Mouse (Mus musculus) erythroblast, embryonic 14.5 days (primary cell): Measurements from ENCODE around the gene Cenpm. TPM values are rescaled to one million over a fixed set of nuclear protein-coding genes. Genes with fewer than 3 reads are reported as not detected.

Source experiments
- H3K27me3 ChIP-seq: 2 replicates; pipeline ENCODE4 v1.6.1; 2012; ENCODE audit warnings: inconsistent platforms; ENCODE audit not compliant: control insufficient read depth
- H3K36me3 ChIP-seq: 2 replicates; pipeline ENCODE4 v1.6.1; 2012; ENCODE audit warnings: mild to moderate bottlenecking, inconsistent platforms; ENCODE audit not compliant: control insufficient read depth
- H3K4me1 ChIP-seq: 2 replicates; pipeline ENCODE4 v1.6.1; 2012; ENCODE audit warnings: inconsistent platforms; ENCODE audit not compliant: control insufficient read depth
- H3K4me3 ChIP-seq: replicated peaks from 2 replicates; pipeline ENCODE3; 2012; ENCODE audit warnings: moderate library complexity, mild to moderate bottlenecking, inconsistent platforms
- H3K9me3 ChIP-seq: 2 replicates; pipeline ENCODE4 v1.6.1; 2012; ENCODE audit warnings: low read length, inconsistent platforms, mixed read lengths; ENCODE audit not compliant: control insufficient read depth
- GATA1 ChIP-seq: IDR thresholded peaks from 2 replicates; pipeline ENCODE4 v1.6.1; 2012; ENCODE audit warnings: low read length, inconsistent platforms, mixed read lengths
- TAL1 ChIP-seq: IDR thresholded peaks from 3 replicates; pipeline ENCODE4 v1.6.1; 2012; ENCODE audit warnings: low read length, inconsistent platforms, mixed read lengths
- polyA plus RNA-seq: library from polyadenylated mRNA; stranded (reverse); fragments of >175 nt; gene quantifications from 2 replicates; pipeline ENCODE4 v1.2.3, GENCODE M21; 2012

Cenpm gene
- polyA plus RNA-seq, 1 experiment: 16.4 TPM

- peaks cover 6% of the 10 kb centered on the region for H3K4me1 ChIP-seq
- no peaks in the 10 kb centered on the region for H3K9me3 ChIP-seq
- H3K4me3 ChIP-seq: no peak overlapping the region
- no peaks in the 10 kb centered on the region for H3K36me3 ChIP-seq
- TF ChIP-seq TAL1: no peak
- no peak for TF ChIP-seq GATA1
- peaks cover 91% of the 10 kb centered on the region for H3K27me3 ChIP-seq
These were observed 25.5 kb downstream of the Cenpm start for GRCm38 (mm10) chr15:82218778-82219666.

- no peak overlapping the region for H3K4me3 ChIP-seq
- H3K27me3 ChIP-seq: peaks cover 91% of the 10 kb centered on the region
- H3K36me3 ChIP-seq: no peaks in the 10 kb centered on the region
- H3K4me1 ChIP-seq: peaks cover 2% of the 10 kb centered on the region; the same call in 1 of the 2 replicates
- no peaks in the 10 kb centered on the region for H3K9me3 ChIP-seq
- TF ChIP-seq TAL1: no peak
These were observed 26.6 kb downstream of the Cenpm start for GRCm38 (mm10) chr15:82217980-82218379.

GRCm38 (mm10) chr15:82217039-82217438 lies 27.5 kb downstream of the Cenpm start:
- TF ChIP-seq GATA1 (no peak), TAL1 (no peak)
- H3K36me3 ChIP-seq: no peaks in the 10 kb centered on the region
- peaks cover 91% of the 10 kb centered on the region for H3K27me3 ChIP-seq
- no peak overlapping the region for H3K4me3 ChIP-seq
- peaks cover 2% of the 10 kb centered on the region for H3K4me1 ChIP-seq
- H3K9me3 ChIP-seq: peaks cover 4% of the 10 kb centered on the region; the same call in 1 of the 2 replicates

- peaks cover 96% of the 10 kb centered on the region for H3K27me3 ChIP-seq
- TF ChIP-seq GATA1: no peak
- TF ChIP-seq TAL1: no peak
These were observed 28.3 kb downstream of the Cenpm start for GRCm38 (mm10) chr15:82216142-82216827.

GRCm38 (mm10) chr15:82215332-82216046 lies 29.1 kb downstream of the Cenpm start:
- peaks cover 96% of the 10 kb centered on the region for H3K27me3 ChIP-seq
- no peak overlapping the region for H3K4me3 ChIP-seq
- TF ChIP-seq TAL1 (no peak), GATA1 (no peak)
- H3K4me1 ChIP-seq: peaks cover 4% of the 10 kb centered on the region
- H3K9me3 ChIP-seq: peaks cover 8% of the 10 kb centered on the region; the same call in 1 of the 2 replicates
- no peaks in the 10 kb centered on the region for H3K36me3 ChIP-seq

More at GRCm38 (mm10) chr15:82216142-82216827, 28.3 kb downstream of the Cenpm start:
- H3K4me3 ChIP-seq: no peak overlapping the region
- H3K4me1 ChIP-seq: peaks cover 4% of the 10 kb centered on the region
- no peaks in the 10 kb centered on the region for H3K36me3 ChIP-seq
- H3K9me3 ChIP-seq: peaks cover 8% of the 10 kb centered on the region; the same call in 1 of the 2 replicates

GRCm38 (mm10) chr15:82213222-82213621 lies 31.3 kb downstream of the Cenpm start:
- H3K4me1 ChIP-seq: peaks cover 4% of the 10 kb centered on the region
- peaks cover 8% of the 10 kb centered on the region; the same call in 1 of the 2 replicates for H3K9me3 ChIP-seq
- H3K36me3 ChIP-seq: no peaks in the 10 kb centered on the region
- TF ChIP-seq GATA1: no peak
- TF ChIP-seq TAL1: no peak
- peaks cover 97% of the 10 kb centered on the region for H3K27me3 ChIP-seq
- H3K4me3 ChIP-seq: no peak overlapping the region

- Histone ChIP-seq H3K9me3 (peaks cover 8% of the 10 kb centered on the region; the same call in 1 of the 2 replicates), H3K4me1 (peaks cover 4% of the 10 kb centered on the region), H3K36me3 (no peaks in the 10 kb centered on the region), H3K4me3 (no peak within 1 kb of the TSS), H3K27me3 (peaks cover 97% of the 10 kb centered on the region)
- TF ChIP-seq TAL1: no peak
- no peak for TF ChIP-seq GATA1
These were observed 31.8 kb downstream of the Cenpm start, which contains the start of gene Shisa8 for GRCm38 (mm10) chr15:82212752-82213063. Gene Shisa8, minus strand, starts transcription at chr15:82212815.

- TF ChIP-seq GATA1 (no peak), TAL1 (no peak)
- Histone ChIP-seq H3K9me3 (peaks cover 8% of the 10 kb centered on the region; the same call in 1 of the 2 replicates), H3K27me3 (peaks cover 99% of the 10 kb centered on the region), H3K4me3 (no peak overlapping the region), H3K4me1 (peaks cover 4% of the 10 kb centered on the region), H3K36me3 (no peaks in the 10 kb centered on the region)
These were observed 32.4 kb downstream of the Cenpm start for GRCm38 (mm10) chr15:82211911-82212751.
